Mouse (Mus musculus) midbrain, embryonic 13.5 days (tissue): Measurements from ENCODE around the gene Rsph14. TPM values are rescaled to one million over a fixed set of nuclear protein-coding genes. Genes with fewer than 3 reads are reported as not detected.

Experiments used
- ATAC-seq: fragments of 200-750 bp; cut with Nextera tagmentation; 2 replicates; pipeline ENCODE4 v1.8.0; 2017; ENCODE audit warnings: mild to moderate bottlenecking, moderate TSS enrichment, moderate library complexity
- H3K27ac ChIP-seq: fragments of 300-500 bp; sonication (generic); 2 replicates; pipeline ENCODE4 v1.5.1; 2015; ENCODE audit warnings: inconsistent platforms, mild to moderate bottlenecking, moderate library complexity
- H3K27me3 ChIP-seq: fragments of 300-500 bp; sonication (generic); 2 replicates; pipeline ENCODE4 v1.6.1; 2015; ENCODE audit warnings: mild to moderate bottlenecking, inconsistent platforms
- H3K36me3 ChIP-seq: fragments of 300-500 bp; sonication (generic); 2 replicates; pipeline ENCODE4 v1.6.1; 2015; ENCODE audit warnings: mild to moderate bottlenecking, inconsistent platforms
- H3K4me1 ChIP-seq: fragments of 300-500 bp; sonication (generic); replicated peaks from 2 replicates; pipeline ENCODE4 v1.6.1; 2015; ENCODE audit warnings: inconsistent platforms
- H3K4me2 ChIP-seq: fragments of 300-500 bp; sonication (generic); replicated peaks from 2 replicates; pipeline ENCODE4 v1.6.1; 2015; ENCODE audit warnings: moderate library complexity, mild to moderate bottlenecking, inconsistent platforms
- H3K4me3 ChIP-seq: fragments of 300-500 bp; sonication (generic); replicated peaks from 2 replicates; pipeline ENCODE4 v1.5.1; 2015; ENCODE audit warnings: mild to moderate bottlenecking, inconsistent platforms
- H3K9ac ChIP-seq: fragments of 300-500 bp; sonication (generic); replicated peaks from 2 replicates; pipeline ENCODE4 v1.6.1; 2015; ENCODE audit warnings: mild to moderate bottlenecking, inconsistent platforms
- H3K9me3 ChIP-seq: fragments of 300-500 bp; sonication (generic); 2 replicates; pipeline ENCODE4 v1.6.1; 2016; ENCODE audit warnings: mild to moderate bottlenecking, inconsistent platforms
- WGBS: fragments of 180-500 bp; shearing (Covaris S2); methylation state at CpG from one replicate; pipeline ENCODE4 v1.1.7; 2015; 5-methylcytosine and 5-hydroxymethylcytosine counted together
- polyA plus RNA-seq: library from polyadenylated mRNA; unstranded; fragments of >200 nt; fragmentation: Nextera tagmentation; extraction: Ambion mirVana; gene quantifications from 2 replicates; pipeline ENCODE4 v1.2.1, GENCODE M21; 2015

Gene Rsph14
- polyA plus RNA-seq, 1 experiment from 2014 or later: 0.63 TPM

GRCm38 (mm10) chr10:75020271-75020670 is 12.1 kb downstream of the Rsph14 start:
- Histone ChIP-seq H3K4me2 (no peak overlapping the region), H3K9ac (no peak overlapping the region), H3K4me1 (0 out of 2 replicates have a peak, but pooled peaks cover 5% of the 10 kb centered on the region), H3K36me3 (peaks cover 12% of the 10 kb centered on the region), H3K27ac (no peak overlapping the region), H3K9me3 (no peaks in the 10 kb centered on the region), H3K4me3 (no peak overlapping the region), H3K27me3 (0 out of 2 replicates have a peak, but pooled peaks cover 3% of the 10 kb centered on the region)
- ATAC-seq: no peak
- WGBS: 52% methylated on average over 2 of the region's 2 CpGs

GRCm38 (mm10) chr10:75016481-75016880 is 15.9 kb downstream of the Rsph14 start:
- ATAC-seq: no peak
- Histone ChIP-seq H3K27me3 (no peaks in the 10 kb centered on the region), H3K4me3 (no peak overlapping the region), H3K36me3 (peaks cover 18% of the 10 kb centered on the region), H3K27ac (no peak overlapping the region), H3K4me2 (no peak overlapping the region), H3K9me3 (no peaks in the 10 kb centered on the region), H3K4me1 (peaks cover 5% of the 10 kb centered on the region; the same call in 1 of the 2 replicates), H3K9ac (no peak overlapping the region)
- WGBS: 86% methylated on average over 4 of the region's 4 CpGs

- H3K4me1 ChIP-seq: peaks cover 11% of the 10 kb centered on the region
- no peaks in the 10 kb centered on the region for H3K9me3 ChIP-seq
- no peak overlapping the region for H3K27ac ChIP-seq
- peaks cover 18% of the 10 kb centered on the region for H3K36me3 ChIP-seq
- ATAC-seq: peak; percentile 27; the same call in 1 of the 2 replicates
- H3K9ac ChIP-seq: no peak overlapping the region
- WGBS: 79% methylated on average over 14 of the region's 14 CpGs
- H3K27me3 ChIP-seq: no peaks in the 10 kb centered on the region
- no peak overlapping the region for H3K4me2 ChIP-seq
- H3K4me3 ChIP-seq: no peak overlapping the region
Observed at GRCm38 (mm10) chr10:75015465-75015864, 16.9 kb downstream of the Rsph14 start.

GRCm38 (mm10) chr10:75010704-75011103 is 21.7 kb downstream of the Rsph14 start:
- H3K36me3 ChIP-seq: peaks cover 9% of the 10 kb centered on the region
- H3K27ac ChIP-seq: no peak overlapping the region
- no peak overlapping the region for H3K9ac ChIP-seq
- H3K4me1 ChIP-seq: peaks cover 33% of the 10 kb centered on the region
- 80% methylated on average over 15 of the region's 15 CpGs for WGBS
- H3K9me3 ChIP-seq: no peaks in the 10 kb centered on the region
- H3K4me3 ChIP-seq: no peak overlapping the region
- no peak for ATAC-seq
- no peaks in the 10 kb centered on the region for H3K27me3 ChIP-seq
- no peak overlapping the region for H3K4me2 ChIP-seq

- Histone ChIP-seq H3K4me3 (no peak overlapping the region), H3K4me2 (no peak overlapping the region), H3K9me3 (no peaks in the 10 kb centered on the region), H3K4me1 (peaks cover 31% of the 10 kb centered on the region), H3K27ac (no peak overlapping the region), H3K36me3 (no peaks in the 10 kb centered on the region), H3K9ac (no peak overlapping the region), H3K27me3 (no peaks in the 10 kb centered on the region)
- ATAC-seq: peak; percentile 10; the same call in 1 of the 2 replicates
- WGBS: 55% methylated on average over 8 of the region's 8 CpGs
Observed at GRCm38 (mm10) chr10:75006889-75007662, 25.3 kb downstream of the Rsph14 start.

- Histone ChIP-seq H3K9ac (no peak overlapping the region), H3K27ac (no peak overlapping the region), H3K27me3 (no peaks in the 10 kb centered on the region), H3K4me1 (peaks cover 39% of the 10 kb centered on the region), H3K4me3 (no peak overlapping the region), H3K9me3 (no peaks in the 10 kb centered on the region), H3K36me3 (no peaks in the 10 kb centered on the region), H3K4me2 (no peak overlapping the region)
- WGBS: 80% methylated on average over 3 of the region's 3 CpGs
- no peak for ATAC-seq
Observed at GRCm38 (mm10) chr10:75004067-75004466, 28.3 kb downstream of the Rsph14 start.

- Histone ChIP-seq H3K27me3 (no peaks in the 10 kb centered on the region), H3K4me2 (no peak overlapping the region), H3K4me3 (no peak overlapping the region), H3K9me3 (no peaks in the 10 kb centered on the region), H3K4me1 (peaks cover 31% of the 10 kb centered on the region), H3K36me3 (no peaks in the 10 kb centered on the region), H3K27ac (no peak overlapping the region), H3K9ac (no peak overlapping the region)
- 92% methylated on average over 8 of the region's 8 CpGs for WGBS
- ATAC-seq: no peak
Observed at GRCm38 (mm10) chr10:75001391-75001790, 31.0 kb downstream of the Rsph14 start.

- Histone ChIP-seq H3K9ac (peak overlapping the region; percentile 59; the same call in 1 of the 2 replicates), H3K4me1 (peaks cover 57% of the 10 kb centered on the region), H3K9me3 (no peaks in the 10 kb centered on the region; the same call in 1 of the 2 replicates), H3K36me3 (peaks cover 22% of the 10 kb centered on the region), H3K27ac (peak overlapping the region; percentile 73), H3K4me2 (peak overlapping the region; percentile 51), H3K27me3 (no peaks in the 10 kb centered on the region), H3K4me3 (peak overlapping the region; percentile 25)
- WGBS: under 1% methylated on average over 17 of the region's 17 CpGs
- ATAC-seq: peak; percentile 59
Observed at GRCm38 (mm10) chr10:74995377-74995776, 37.0 kb downstream of the Rsph14 start.

GRCm38 (mm10) chr10:74994863-74995262 is 37.5 kb downstream of the Rsph14 start:
- H3K4me3 ChIP-seq: no peak overlapping the region
- H3K9ac ChIP-seq: no peak overlapping the region
- H3K27me3 ChIP-seq: no peaks in the 10 kb centered on the region
- H3K4me1 ChIP-seq: peaks cover 56% of the 10 kb centered on the region
- H3K4me2 ChIP-seq: peak overlapping the region; percentile 51
- H3K27ac ChIP-seq: peak overlapping the region; percentile 73
- H3K9me3 ChIP-seq: no peaks in the 10 kb centered on the region; the same call in 1 of the 2 replicates
- ATAC-seq: peak; percentile 35
- 7% methylated on average over 5 of the region's 5 CpGs for WGBS
- peaks cover 22% of the 10 kb centered on the region for H3K36me3 ChIP-seq

GRCm38 (mm10) chr10:74990584-74991322 is 41.6 kb downstream of the Rsph14 start:
- no peak overlapping the region; the same call in 1 of the 2 replicates for H3K9ac ChIP-seq
- H3K9me3 ChIP-seq: no peaks in the 10 kb centered on the region; the same call in 1 of the 2 replicates
- no peak overlapping the region for H3K4me3 ChIP-seq
- H3K27me3 ChIP-seq: no peaks in the 10 kb centered on the region
- peaks cover 35% of the 10 kb centered on the region for H3K4me1 ChIP-seq
- 0 out of 2 replicates have a peak overlapping the region, but pooled peaks have one; percentile 11 for H3K4me2 ChIP-seq
- 0 out of 2 replicates have a peak, but pooled peaks have one; percentile 5 for ATAC-seq
- 0 out of 2 replicates have a peak overlapping the region, but pooled peaks have one; percentile 5 for H3K27ac ChIP-seq
- WGBS: 45% methylated on average over 26 of the region's 26 CpGs
- H3K36me3 ChIP-seq: peaks cover 22% of the 10 kb centered on the region

- 87% methylated on average over 4 of the region's 4 CpGs for WGBS
- H3K9me3 ChIP-seq: no peaks in the 10 kb centered on the region; the same call in 1 of the 2 replicates
- ATAC-seq: no peak
Observed at GRCm38 (mm10) chr10:74989814-74990213, 42.6 kb downstream of the Rsph14 start.

More at GRCm38 (mm10) chr10:74989814-74990213, 42.6 kb downstream of the Rsph14 start:
- Histone ChIP-seq H3K4me2 (no peak overlapping the region), H3K27me3 (no peaks in the 10 kb centered on the region), H3K9ac (no peak overlapping the region), H3K4me1 (peaks cover 26% of the 10 kb centered on the region), H3K27ac (no peak overlapping the region), H3K4me3 (no peak overlapping the region), H3K36me3 (peaks cover 22% of the 10 kb centered on the region)
